Mouse (Mus musculus) cerebral cortex, adult 2 months (tissue): ENCODE results near the gene Lhx9.

Source experiments
- WGBS: fragments of 180-500 bp; shearing (Covaris S2); methylation state at CpG from one replicate; pipeline ENCODE4 v1.1.7; 2018; 5-methylcytosine and 5-hydroxymethylcytosine counted together

Gene Lhx9

DNA sequence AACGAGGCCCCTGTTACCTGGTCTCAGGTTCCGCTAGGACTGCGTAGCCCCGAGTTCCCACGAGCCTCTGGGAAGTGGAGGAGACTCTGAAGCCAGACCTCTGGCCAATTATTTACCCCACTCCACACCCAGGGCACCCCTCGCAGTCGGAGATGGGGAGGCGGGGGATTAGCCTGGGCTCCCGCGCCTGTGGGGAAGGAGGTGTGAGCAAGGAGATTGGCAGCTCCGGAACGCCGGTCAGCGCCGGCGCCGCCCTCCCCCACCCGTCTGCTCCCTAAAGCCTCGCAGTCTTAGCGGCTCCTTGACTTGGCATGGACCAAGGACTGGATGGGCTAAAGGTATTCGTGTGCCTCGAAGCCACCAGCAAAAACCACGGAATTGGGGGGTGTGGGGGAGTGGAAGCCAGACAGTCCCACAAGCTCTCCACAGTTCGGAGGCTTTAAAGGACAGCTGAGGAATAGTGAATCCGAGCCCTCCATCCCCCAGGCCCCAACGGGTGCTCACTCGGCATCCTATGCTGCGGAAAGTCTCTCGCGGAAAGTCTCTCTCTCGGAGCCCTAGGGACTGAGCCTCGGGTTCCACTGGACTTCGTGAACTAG lies at the start of gene Lhx9:
Lhx9 (minus strand) TSS at position 67 of the 599 bp plus-strand sequence.
- 2% methylated on average over 33 of the region's 33 CpGs for WGBS

DNA sequence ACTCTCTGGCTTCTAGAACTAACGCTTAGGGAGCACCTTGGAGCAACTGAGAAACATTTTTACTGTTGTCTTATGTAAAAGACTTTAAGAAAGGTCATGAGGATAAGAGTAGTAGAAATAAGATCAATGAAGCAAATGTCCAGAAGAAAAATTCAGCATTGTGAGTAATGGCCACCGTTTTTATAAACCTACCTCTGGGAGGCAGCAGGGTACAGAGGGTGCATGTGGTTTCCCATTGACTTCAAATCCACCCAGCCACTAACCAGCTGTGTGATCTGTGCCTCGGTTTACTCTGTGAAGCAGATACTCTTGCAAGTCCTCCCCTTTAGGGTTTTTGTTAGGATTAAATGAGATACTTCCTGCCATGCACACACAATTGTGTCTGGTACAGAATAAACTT lies 47.7 kb upstream of the Lhx9 start:
- WGBS = 83% methylated on average over 3 of the region's 3 CpGs

DNA sequence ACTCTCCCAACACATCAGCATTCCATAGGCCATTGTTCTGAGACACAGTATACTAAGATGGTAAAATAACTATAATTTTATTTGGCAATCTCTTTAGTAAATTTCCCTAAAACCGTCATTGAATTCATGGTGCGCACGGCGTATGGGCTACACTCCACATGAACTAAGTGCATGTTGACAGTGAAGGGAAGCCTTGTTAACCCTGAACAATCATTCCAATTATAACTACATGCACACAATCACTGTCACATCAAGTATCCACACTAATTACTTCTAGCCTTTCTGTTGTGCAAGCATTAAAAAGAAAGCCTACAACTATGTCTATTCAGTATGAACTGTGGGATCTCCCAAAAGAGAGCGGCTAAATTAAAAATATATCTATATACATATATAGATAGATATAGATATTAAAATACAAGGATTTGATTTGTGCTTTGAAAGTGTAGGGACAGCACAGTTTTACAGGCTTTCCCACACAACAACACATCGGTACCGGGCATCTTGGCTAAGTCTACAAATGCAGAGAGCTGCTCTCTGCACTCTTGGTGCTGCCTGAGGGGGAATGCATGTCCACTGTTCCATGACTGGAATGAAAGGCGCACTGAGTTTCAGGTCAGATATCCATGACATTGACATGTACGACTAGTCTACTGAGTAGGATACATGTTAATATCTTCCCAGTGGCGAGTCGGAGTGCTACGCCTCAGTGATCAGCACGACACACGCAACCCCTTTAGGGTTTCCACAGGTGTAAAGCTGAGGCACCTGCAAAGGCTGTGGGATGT lies 29.3 kb upstream of the Lhx9 start:
- 91% methylated on average over 14 of the region's 14 CpGs for WGBS

DNA sequence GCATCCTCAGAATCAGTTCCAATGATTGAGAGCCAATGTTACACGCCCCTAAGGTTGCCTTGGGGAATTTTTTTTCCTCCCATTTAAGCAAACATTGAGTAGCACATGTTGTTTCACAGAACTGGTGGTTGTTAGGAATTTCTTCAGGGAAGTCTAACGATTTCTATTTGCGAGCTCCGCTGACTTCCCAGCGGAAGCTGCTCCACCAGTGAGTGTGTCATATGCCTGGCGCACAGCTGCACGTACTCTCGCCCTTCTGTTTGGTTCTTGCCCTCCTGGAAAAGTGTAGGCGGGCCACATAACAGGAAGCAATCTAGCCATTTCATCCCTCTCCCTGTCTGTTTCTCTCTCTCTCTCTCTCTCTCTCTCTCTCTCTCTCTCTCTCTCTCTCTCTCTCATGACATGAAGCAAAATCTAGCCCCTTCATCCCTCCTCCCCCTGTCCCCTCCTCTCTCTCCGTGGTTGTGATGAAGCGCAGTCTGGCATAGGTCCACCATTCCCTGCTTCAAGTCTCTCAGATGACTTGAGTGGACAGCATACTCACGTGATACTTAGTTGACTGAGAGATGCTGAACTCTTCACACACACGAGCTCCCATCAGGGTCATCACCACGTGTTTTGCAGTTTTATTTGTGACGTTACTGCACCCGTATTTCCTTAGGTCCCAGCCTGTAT lies 28.1 kb upstream of the Lhx9 start:
- WGBS = 56% methylated on average over 16 of the region's 16 CpGs

DNA sequence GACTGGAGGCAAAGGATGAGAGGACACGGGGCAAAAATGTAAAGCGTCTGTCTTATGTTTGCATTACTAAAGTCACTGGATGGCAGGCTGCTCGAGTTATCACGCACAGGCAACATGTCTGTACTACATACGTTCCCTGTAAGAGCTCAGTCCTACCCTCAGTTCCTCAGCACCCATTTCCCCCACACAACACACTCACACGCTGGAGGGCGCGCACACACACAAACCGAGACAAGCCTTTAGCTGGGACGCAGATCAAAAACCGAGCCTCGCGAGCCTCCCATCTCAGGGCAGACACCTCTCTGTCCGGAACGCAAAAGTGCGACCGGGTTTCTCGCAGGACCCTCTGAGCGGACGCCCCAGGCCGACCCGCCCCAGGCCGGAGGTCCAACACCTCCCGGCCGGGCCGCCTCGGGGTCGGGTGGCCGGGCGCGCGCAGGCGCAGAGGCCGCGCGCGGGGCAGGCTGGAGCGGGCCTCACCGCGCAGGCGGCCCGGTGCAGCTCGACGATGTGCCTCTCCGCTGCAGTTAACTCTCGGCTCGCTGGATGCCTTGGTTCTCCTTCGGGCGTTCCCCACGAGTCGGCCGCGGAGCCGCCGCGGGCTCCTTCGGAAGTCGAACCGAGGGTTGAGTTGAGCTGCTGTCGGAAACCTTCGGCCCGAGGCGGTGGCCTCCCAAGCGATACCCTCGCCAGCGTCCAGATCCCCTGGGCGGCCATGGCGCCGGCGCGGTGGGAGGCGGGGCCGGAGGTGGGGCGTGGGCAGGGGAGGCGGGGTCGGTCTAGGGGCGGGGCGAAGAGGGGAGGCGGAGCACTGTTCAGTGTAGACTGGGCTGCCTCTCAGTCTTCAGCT lies 7.9 kb upstream of the Lhx9 start, which contains the start of gene 2310009B15Rik:
2310009B15Rik (minus strand) TSS at position 752 of the 850 bp plus-strand sequence.
- under 1% methylated on average over 42 of the region's 79 CpGs for WGBS

DNA sequence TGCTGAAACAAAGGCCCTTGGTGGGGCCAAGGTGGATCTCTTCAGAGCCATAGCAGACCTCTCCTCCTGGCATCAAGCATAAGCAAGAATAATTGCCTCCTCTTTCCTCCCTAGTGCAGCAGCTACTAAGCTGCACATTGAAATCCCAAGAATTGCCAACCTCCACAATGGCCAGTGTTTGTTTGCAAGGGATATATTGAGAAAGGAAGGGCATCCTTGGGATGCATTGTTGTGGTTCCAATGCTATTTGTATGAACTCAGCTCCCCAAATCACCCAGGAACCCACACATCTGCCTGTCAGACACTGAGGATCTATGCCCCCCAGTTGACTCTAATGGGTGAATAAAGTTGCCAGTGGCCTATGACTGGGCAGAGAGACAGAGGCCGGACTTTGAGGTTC lies 2.4 kb upstream of the Lhx9 start:
- WGBS = 97% methylated on average over 1 of the region's 1 CpGs

DNA sequence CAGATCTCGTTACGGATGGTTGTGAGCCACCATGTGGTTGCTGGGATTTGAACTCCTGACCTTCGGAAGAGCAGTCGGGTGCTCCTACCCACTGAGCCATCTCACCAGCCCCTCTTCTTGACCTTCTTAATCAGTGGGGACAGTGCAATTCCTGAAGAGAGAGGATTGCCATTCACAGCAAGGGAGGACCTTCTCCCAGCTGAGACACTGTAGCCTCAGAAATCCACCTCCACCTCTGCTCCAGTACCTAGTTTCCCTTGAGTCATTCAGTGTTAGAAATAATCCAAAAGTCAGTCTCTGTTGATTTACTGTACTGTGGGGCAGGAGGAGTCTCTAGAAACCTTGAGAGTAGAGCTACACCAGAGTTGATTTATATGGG lies 1.8 kb upstream of the Lhx9 start:
- WGBS = 83% methylated on average over 4 of the region's 4 CpGs

DNA sequence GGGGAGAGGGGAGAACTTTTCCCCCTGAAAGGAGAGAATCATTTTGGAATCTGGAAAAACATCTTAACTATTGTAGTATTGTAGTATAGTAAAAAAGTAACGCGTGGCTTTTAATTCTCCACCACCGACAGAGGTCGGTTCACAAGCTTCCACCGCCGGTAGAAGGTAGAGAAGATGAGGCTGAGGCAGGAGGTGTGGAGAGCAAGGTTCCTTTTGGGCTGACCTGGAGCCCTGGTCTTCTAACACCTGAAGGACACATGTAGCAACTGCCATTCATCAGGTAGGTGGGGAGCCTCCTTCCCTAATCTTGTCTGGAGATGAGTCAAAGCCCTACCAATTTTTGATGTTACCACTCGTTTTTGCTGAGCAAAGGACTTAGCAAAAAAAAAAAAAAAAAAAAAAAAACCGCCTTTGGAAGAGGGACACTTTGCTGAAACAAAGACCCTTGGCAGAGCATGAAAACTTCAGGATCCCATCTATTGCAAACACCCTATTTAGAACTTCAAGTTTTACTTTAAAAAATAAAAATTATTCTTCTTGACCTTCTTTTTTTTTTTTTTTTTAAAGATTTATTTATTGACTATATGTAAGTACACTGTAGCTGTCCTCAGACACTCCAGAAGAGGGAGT lies 1.3 kb upstream of the Lhx9 start:
- WGBS = 33% methylated on average over 8 of the region's 8 CpGs

DNA sequence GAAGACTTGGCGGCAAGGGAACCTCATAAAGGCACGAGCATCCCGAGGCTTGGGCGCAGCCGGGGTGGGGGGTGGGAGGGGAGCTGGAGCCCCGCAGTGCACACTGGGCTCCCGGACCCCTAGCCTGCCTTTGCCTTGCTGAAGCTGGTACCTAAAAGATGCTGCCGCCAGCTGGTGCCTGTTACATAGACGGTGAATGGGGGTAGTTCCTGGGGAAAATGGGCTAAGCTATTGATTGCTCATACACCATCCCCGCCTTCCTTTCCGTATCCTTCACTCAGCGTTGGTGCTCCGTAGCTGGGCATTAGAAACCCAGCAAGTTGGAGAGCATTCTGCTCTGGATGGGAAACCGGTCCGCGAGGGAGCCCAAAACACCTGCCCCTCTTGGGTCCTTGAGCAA lies 351 bp downstream of the Lhx9 start:
- WGBS = 1% methylated on average over 16 of the region's 16 CpGs

DNA sequence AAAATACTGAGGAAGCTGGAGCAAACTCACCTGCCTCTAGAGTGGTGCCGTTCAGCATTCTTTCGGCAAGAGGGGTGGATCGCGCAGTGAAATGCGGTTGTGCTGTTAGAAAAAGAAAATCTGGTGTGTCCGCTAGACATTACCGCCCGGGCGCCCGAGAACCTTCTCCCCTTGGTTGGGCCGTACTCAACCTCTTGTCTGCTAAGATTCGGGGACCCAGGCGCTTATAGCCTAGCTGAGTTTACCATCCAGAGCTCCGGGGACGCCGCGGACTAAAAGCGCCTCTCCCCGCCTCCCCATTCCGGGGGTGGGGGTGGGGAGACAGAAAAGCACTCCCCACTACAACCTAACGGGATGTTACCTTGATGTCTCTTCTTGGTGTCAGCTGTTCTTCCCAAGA lies 1.2 kb downstream of the Lhx9 start:
- whole genome bisulfite sequencing = 3% methylated on average over 21 of the region's 21 CpGs

DNA sequence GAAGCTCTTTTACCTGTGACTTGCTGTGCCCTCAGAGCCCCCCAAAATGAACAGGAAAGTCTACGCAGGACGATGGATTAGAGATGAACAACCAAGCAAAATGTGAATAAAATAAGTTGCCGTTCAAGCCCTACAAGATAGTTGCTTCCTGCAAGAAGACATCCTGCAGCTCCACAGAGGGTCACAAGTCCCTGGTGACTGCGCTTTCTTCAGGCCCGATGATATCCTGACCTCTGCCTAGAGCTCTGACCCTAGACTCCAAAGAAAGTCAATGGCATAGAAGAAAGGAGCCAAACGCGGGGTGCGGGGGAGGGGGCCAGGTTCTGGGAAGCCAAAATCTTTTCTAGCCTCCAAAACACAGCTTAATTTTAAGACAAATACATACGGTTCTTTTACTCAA lies 1.8 kb downstream of the Lhx9 start:
- WGBS = 22% methylated on average over 9 of the region's 9 CpGs

DNA sequence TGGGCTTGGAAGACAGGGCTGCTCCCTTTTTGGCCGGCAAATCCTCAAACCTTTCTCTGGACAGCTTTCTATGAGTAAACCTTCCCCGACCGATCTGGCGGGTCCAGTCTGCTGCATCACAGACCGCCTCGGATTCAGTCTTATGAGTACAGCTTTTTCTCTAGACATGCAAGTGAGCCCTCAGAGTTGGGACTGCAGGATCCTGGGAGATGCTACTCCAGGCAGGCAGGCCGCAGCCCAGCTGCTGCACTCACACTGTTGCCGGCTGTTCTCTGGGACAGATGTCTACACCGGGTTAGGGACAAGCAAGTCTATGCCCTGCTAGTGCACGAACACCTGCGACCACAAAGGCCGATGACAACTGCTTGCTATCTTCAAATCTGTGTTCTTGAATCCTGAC lies 2.2 kb downstream of the Lhx9 start:
- 31% methylated on average over 12 of the region's 12 CpGs for WGBS

DNA sequence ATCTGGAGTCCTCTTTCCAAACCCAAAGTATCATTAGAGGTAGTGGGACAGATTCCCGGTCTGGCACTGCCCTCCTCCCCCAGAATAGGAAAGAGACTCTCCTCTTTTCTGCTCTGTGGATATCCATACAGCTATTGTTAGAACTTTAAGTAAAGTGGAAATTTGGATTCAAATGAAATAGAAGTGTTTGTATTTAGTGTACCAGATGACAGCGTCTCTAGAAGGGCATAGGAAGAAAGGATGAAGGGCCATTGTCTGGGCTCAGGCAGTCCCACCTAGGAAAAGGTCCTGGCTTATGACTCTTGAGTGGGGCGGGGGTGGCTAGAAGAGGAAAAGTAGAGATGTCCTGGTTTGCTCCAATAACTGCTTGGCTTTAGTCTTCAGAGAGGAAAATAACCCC lies 2.9 kb downstream of the Lhx9 start:
- 37% methylated on average over 3 of the region's 3 CpGs for WGBS

DNA sequence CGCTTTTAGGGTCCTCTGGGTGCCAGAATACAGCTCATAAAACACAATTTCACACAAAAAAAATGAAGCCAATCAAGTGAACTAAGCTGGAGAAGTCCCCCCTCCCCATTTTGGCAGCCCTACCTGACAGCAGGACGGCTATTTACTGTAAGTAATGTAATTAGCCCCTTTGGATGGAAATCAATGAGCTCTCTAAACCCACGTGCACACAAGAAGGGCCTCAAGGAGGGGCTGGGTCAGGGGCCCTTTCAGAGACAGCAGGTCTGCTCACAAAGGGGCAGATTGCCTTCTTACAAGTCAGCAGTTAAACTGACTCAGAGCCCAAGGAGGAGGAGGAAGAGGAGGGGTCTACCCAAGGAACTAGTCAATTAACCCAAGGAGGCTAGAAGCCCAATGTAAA lies 4.2 kb downstream of the Lhx9 start:
- 18% methylated on average over 3 of the region's 3 CpGs for WGBS

DNA sequence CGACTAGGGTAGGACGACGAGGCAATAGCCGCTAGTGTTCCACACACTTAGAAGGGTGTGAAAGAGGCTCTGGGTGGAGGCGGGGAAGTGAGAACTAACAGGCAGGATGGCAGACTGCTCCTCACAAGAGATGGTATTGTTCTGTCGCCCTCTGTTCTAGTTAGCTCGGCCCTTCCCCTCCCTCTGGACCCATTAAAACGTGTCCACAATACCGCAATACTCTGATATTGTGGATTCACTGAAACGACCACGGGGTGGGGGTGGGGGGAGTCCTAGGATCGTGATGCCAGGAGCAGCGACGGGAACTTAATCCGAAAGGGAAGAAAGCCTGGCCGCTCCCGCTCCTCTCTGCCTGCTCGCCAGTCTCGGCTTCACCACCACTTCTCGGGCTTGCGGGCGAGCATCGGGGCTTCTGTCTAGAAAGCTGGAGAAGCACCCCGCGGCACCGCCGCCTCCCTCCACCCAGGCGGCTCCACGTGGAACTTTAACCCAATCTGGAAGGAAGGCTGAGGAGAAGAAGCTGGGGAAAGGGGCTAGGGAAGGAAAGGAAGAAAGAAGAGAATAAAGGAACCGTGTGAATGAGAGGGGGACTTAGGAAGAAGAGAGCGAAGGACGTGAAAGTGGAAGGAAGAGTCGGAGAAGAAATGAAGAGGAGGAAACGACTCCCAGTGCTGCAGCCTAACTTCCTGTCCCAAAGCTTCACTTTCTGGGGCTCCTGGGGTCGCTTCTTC lies 4.9 kb downstream of the Lhx9 start:
- WGBS = 1% methylated on average over 35 of the region's 35 CpGs

DNA sequence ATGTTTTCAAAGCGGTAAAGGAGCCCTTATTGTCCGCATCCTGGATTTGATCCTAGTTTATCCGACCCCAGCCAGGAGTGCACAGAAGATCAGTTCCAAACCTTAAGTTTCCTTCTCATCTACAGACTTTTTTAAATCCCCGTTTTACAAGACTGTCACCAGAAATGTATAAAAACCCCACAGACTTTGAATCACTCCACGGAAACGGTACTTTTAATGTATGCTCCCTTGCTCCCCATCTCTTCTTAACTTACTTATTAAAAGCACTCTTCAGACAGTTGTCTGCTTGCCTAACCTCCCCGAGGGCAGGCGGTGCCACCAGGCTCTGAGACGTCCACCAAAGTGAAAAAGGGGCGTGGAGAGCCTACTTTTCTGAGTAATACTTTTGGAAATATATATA lies 5.6 kb downstream of the Lhx9 start:
- 6% methylated on average over 10 of the region's 10 CpGs for WGBS

DNA sequence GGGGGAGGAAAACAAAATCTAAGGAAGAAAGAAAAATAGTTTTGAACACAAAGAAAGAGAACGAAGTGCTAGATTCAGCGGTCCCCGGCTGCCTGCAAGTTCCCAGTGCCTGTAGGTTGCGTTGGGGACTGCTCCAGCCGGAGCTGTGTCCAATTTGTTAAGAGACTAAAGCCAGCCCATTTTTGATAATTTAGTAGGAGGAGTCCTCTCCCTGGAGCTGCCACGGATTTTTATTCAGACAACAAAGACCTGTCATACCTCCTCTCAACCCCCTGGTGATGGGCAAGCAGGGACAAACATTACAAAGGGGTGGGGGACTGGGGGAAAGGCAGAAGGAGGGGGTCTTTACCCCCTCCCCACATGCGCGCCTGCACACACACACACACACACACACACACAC lies 6.1 kb downstream of the Lhx9 start:
- 5% methylated on average over 8 of the region's 8 CpGs for WGBS

DNA sequence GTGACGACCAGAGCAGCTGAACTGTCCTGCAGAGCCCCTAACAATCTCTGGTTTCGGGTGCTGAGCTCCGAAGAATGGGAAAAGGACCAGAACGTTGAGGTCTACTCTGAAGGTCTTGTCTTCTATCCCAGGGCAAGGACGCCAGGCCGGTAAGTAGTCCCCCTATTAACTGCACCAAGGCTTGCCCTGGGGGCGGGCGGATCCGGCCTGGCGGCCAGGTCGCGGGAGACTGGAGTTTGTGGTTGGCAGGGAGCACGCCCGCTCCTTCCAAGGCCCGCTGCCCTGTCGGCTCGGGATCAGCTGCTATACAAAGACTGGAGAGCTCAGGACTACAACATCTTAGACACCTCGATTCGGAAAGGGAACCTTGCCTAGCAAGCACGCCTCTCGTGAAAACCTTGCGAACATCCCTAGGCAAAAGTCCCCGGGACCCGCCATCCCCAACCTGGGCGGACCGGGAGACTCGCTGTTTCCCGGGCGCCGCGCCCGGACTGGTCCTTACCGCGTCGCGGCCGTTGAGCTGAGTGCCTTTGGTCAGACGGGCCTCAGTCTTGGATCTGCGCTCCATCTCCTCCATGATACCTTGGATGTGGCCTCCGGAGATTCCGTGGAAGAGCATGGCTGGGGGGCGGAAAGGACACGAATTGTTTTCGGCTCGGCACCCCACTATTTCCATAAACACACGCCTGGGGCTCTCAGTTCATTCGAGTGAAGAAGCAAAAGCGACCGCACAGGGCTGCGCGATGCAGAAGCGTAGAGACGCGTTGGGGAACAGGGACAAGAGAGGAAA lies 6.9 kb downstream of the Lhx9 start:
- WGBS = 3% methylated on average over 54 of the region's 54 CpGs

DNA sequence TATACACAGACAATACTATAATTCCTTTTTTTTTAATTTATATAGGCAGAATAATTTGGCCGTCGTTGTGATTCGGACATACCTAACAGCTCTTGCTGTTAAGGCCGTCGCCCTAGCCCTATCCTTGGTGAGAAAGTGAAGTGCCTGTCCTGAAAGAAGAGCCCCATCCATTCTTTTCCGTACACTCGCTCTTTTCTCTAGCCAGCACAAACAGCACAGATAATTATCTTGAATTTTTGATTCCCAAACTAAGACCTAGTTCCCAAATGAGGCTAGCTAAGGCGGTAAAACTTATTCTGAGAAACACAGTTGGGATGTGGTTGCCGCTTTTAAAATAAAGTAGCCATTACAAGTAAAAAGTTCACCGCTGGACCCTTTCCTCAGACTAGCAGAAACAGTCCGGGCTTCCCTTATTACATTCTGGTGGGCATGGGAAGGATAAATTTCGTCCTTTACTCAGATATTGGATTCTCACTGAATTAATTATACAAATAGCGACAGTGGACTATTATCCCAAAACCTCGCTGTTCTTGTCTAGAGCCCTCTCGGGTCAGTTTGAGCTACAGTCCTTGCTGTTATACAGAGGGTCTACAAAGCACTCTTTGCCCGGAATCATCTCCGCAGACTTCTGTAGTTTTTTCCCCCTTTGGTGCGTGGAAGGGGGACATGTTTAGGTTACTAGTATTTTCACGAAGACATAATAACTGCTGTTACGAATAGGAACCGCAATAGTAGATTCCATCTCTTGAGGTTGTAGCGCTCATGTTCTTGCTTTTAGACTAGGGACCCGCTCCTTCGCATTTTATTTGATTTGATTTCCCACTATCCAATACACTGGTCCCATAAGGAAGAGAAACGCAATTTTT lies 7.7 kb downstream of the Lhx9 start:
- 17% methylated on average over 25 of the region's 25 CpGs for WGBS
